Mouse (Mus musculus) intestine, postnatal 0 days (tissue): Measurements from ENCODE around the gene Eif6. TPM values are rescaled to one million over a fixed set of nuclear protein-coding genes. Genes with fewer than 3 reads are reported as not detected.

Experiments
- ATAC-seq: fragments of 200-750 bp; cut with Nextera tagmentation; 2 replicates; pipeline ENCODE4 v1.8.0; 2017; ENCODE audit warnings: mild to moderate bottlenecking, moderate TSS enrichment, moderate library complexity
- H3K27ac ChIP-seq: fragments of 300-500 bp; sonication (generic); 2 replicates; pipeline ENCODE4 v1.5.1; 2014; ENCODE audit warnings: mild to moderate bottlenecking, low read depth, low read length, moderate library complexity
- H3K27me3 ChIP-seq: fragments of 300-500 bp; sonication (generic); replicated peaks from 2 replicates; pipeline ENCODE4 v1.6.1; 2014; ENCODE audit warnings: low read length, mixed read lengths; ENCODE audit not compliant: control insufficient read depth, insufficient read depth
- H3K36me3 ChIP-seq: fragments of 300-500 bp; sonication (generic); 2 replicates; pipeline ENCODE4 v1.6.1; 2014; ENCODE audit warnings: mild to moderate bottlenecking, moderate library complexity; ENCODE audit not compliant: control insufficient read depth, insufficient read depth
- H3K4me1 ChIP-seq: fragments of 300-500 bp; sonication (generic); replicated peaks from 2 replicates; pipeline ENCODE4 v1.6.1; 2014; ENCODE audit warnings: antibody characterized with exemption, low read length, mixed read lengths; ENCODE audit not compliant: control insufficient read depth, insufficient read depth
- H3K4me2 ChIP-seq: fragments of 300-500 bp; sonication (generic); replicated peaks from 2 replicates; pipeline ENCODE4 v1.6.1; 2014; ENCODE audit warnings: low read depth, mild to moderate bottlenecking, moderate library complexity
- H3K4me3 ChIP-seq: fragments of 300-500 bp; sonication (generic); 2 replicates; pipeline ENCODE4 v1.5.1; 2014; ENCODE audit warnings: low read depth, low read length
- H3K9ac ChIP-seq: fragments of 300-500 bp; sonication (generic); 2 replicates; pipeline ENCODE4 v1.6.1; 2014; ENCODE audit warnings: mild to moderate bottlenecking, low read depth, low read length
- H3K9me3 ChIP-seq: fragments of 300-500 bp; sonication (generic); 2 replicates; pipeline ENCODE4 v1.6.1; 2016; ENCODE audit warnings: mixed run types; ENCODE audit not compliant: control insufficient read depth
- CTCF ChIP-seq: sonication (generic); IDR thresholded peaks from 2 replicates; pipeline ENCODE4 v1.5.1; 2016; ENCODE audit warnings: low read depth, mild to moderate bottlenecking, control low read depth, antibody characterized with exemption, moderate library complexity
- WGBS: fragments of 180-500 bp; shearing (Covaris S2); extraction: QIAGEN DNeasy Blood & Tissue Kit; methylation state at CpG from one replicate; pipeline ENCODE4 v1.1.7; 2014; 5-methylcytosine and 5-hydroxymethylcytosine counted together
- polyA plus RNA-seq: library from polyadenylated mRNA; unstranded; fragments of >200 nt; fragmentation: Nextera tagmentation; extraction: Ambion mirVana; gene quantifications from 2 replicates; pipeline ENCODE4 v1.2.1, GENCODE M21; 2015

Gene Eif6
- polyA plus RNA-seq, 1 experiment from 2014 or later = 321 TPM

DNA sequence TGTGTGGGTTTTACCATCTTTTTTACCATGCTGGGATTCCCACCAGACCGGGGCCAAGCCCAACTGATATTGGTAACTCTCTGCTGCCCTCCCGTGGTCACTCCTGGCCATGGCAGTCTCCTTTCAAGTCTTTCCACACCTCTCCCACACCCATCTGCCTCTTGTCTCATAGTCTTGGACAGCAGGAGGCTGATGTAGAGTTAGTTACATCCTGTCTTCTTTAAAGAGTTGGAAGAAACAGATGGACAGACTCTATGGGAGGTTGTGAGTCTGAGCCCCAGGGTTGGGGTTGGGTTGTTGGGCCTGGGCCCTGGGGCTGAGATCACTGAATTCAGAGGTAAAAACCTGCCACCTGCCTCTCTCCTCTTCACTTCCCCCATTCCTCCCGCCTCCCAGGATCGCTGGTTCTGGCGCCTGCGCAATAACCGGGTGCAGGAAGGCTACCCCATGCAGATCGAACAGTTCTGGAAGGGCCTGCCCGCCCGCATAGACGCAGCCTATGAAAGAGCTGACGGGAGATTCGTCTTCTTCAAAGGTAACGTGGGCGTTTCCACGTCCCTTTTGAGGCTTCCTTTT is 14.8 kb downstream of the Eif6 start:
- ATAC-seq = peak; percentile 13; the same call in 1 of the 2 replicates
- Histone ChIP-seq H3K27ac (no peak overlapping the region), H3K9ac (no peak overlapping the region), H3K4me2 (no peak overlapping the region), H3K9me3 (no peaks in the 10 kb centered on the region), H3K27me3 (no peaks in the 10 kb centered on the region; the same call in 1 of the 2 replicates), H3K4me3 (no peak overlapping the region), H3K4me1 (no peaks in the 10 kb centered on the region), H3K36me3 (no peaks in the 10 kb centered on the region)
- 47% methylated on average over 16 of the region's 16 CpGs for WGBS
- TF ChIP-seq CTCF = peak; percentile 92

DNA sequence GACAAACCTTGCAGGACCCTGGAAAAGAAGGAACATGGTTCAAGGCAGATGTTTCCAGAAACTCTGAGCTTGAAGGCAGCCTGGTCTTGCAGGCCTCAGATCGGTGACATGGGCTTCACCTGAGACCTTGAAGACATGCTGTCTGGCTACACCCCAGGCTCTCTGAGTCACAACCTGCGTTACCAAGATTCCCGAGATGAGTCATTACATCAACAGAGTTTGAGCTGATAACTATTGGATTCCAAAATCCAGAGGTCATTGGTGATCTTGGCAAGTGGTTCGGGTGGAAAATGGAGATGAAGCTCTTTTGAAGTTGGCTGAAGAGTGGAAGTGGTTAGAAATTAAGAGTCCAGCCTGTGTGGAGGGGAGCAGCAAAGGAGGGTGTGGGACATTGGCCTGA is 17.1 kb downstream of the Eif6 start:
- TF ChIP-seq CTCF = no peak
- Histone ChIP-seq H3K9ac (no peak overlapping the region), H3K27me3 (no peaks in the 10 kb centered on the region; the same call in 1 of the 2 replicates), H3K4me2 (no peak overlapping the region), H3K36me3 (no peaks in the 10 kb centered on the region), H3K4me1 (peaks cover 8% of the 10 kb centered on the region), H3K27ac (no peak overlapping the region), H3K4me3 (no peak overlapping the region), H3K9me3 (no peaks in the 10 kb centered on the region)
- no peak for ATAC-seq
- 47% methylated on average over 4 of the region's 4 CpGs for WGBS

DNA sequence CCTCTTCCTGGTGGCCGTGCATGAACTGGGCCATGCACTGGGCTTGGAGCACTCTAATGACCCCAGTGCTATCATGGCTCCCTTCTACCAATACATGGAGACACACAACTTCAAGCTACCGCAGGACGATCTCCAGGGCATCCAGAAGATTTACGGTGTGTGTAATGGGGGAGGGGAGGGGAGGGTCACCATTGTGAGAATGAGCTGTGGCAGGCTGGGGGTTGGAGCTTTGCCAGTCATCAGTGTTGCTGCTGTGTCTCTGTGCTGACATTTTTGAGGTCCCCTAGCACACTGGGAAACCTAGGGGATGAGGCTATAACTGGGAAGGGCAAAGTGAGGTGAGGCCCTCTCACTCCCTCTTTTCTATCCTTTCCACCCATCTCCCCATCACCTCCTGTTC is 19.3 kb downstream of the Eif6 start:
- Histone ChIP-seq H3K9me3 (no peaks in the 10 kb centered on the region), H3K9ac (no peak overlapping the region), H3K4me2 (no peak overlapping the region), H3K36me3 (no peaks in the 10 kb centered on the region), H3K4me1 (peaks cover 15% of the 10 kb centered on the region), H3K27me3 (no peaks in the 10 kb centered on the region; the same call in 1 of the 2 replicates), H3K4me3 (no peak overlapping the region), H3K27ac (no peak overlapping the region)
- WGBS = 45% methylated on average over 4 of the region's 4 CpGs
- ATAC-seq = no peak
- TF ChIP-seq CTCF = no peak

DNA sequence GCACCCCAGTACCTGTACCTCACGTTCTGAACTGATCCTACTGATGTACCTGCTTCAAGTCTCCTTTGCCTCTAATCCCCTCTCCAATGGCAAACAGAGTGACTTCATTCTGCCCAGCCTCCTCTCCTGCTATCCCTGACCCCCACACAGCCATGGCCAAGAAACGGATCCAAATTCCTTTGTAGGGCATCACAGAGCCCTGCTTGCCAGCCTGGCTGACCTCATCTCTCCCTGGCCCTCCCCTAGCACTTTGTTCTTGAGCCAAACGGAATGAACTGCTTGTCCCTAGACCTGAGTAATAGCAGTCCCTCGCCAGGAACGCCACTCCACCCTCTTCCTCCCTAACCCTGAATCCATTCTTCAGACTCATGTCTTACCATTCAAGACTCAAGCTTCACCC is 20.2 kb downstream of the Eif6 start:
- Histone ChIP-seq H3K9ac (no peak overlapping the region), H3K36me3 (no peaks in the 10 kb centered on the region), H3K27ac (no peak overlapping the region), H3K9me3 (no peaks in the 10 kb centered on the region), H3K27me3 (no peaks in the 10 kb centered on the region), H3K4me1 (peaks cover 15% of the 10 kb centered on the region), H3K4me3 (no peak overlapping the region), H3K4me2 (no peak overlapping the region)
- 69% methylated on average over 5 of the region's 5 CpGs for WGBS
- TF ChIP-seq CTCF = no peak
- ATAC-seq = no peak

DNA sequence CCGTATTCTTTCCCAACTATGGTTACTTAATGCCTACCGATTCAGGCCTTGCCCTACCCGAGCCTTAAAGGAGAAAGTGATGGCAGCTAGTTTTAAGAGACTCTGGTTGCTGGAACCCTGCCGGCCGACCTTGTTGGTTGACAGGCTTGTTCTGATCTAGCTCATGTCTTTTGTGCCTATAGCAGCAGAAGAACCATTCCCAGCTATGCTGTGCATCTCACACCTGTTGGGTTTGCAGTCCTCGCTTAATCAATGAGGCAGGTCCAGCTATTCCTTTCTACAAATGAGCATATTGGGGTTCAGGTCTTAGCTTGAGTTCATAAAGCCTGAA is 20.8 kb downstream of the Eif6 start:
- Histone ChIP-seq H3K4me3 (no peak overlapping the region), H3K27me3 (no peaks in the 10 kb centered on the region), H3K27ac (no peak overlapping the region), H3K36me3 (no peaks in the 10 kb centered on the region), H3K9me3 (no peaks in the 10 kb centered on the region), H3K4me1 (peaks cover 15% of the 10 kb centered on the region), H3K4me2 (peak overlapping the region; percentile 17; the same call in 1 of the 2 replicates), H3K9ac (no peak overlapping the region)
- 54% methylated on average over 6 of the region's 6 CpGs for WGBS
- no peak for TF ChIP-seq CTCF
- ATAC-seq = no peak

DNA sequence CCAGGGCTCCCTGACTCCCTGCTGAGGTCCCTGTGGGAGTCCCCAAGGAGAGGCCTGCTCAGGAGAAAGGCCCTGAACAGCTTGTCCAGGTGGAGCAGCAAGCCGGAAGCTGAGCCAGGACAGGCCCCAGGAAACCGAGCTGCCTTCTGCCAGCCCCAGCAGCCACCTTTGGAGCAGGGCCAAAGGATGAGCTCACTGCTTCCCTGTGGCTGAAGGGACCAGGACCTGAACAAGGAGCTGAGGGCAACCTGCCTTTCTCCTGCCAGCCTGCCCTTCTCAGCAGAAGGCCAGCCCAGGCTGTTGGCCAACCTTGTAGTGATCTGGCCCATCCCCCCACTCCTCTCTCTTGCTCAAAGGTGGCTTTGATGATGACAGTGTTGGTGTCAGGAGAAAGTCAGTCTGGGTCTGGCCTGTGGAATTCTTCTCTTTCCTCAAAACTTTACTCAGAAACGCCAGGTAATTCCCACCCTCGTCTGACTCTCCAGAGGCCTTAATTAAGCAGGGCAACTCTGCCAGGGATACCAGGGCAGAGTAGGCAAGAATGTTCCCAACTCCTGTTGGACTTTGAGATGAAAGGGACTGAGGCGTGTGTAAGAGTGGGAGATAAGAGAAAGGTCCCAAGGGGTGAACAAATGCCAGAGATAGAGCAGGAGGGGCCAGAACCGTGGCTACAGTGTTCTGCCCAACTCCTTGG is 21.3 kb downstream of the Eif6 start:
- Histone ChIP-seq H3K9me3 (no peaks in the 10 kb centered on the region), H3K4me1 (peaks cover 15% of the 10 kb centered on the region), H3K9ac (no peak overlapping the region), H3K36me3 (no peaks in the 10 kb centered on the region), H3K4me3 (no peak overlapping the region), H3K27ac (peak overlapping the region; percentile 78), H3K27me3 (no peaks in the 10 kb centered on the region), H3K4me2 (peak overlapping the region; percentile 17; the same call in 1 of the 2 replicates)
- 23% methylated on average over 6 of the region's 6 CpGs for WGBS
- no peak for TF ChIP-seq CTCF
- peak; percentile 80 for ATAC-seq
